Mouse (Mus musculus) G1E (cell line): Measurements from ENCODE around the gene Tefm.

Experiments used
- CTCF ChIP-seq: IDR thresholded peaks from 2 replicates; pipeline ENCODE4 v1.5.1; 2012; ENCODE audit warnings: low read depth, low read length, inconsistent platforms, mixed read lengths
- TAL1 ChIP-seq: conservative IDR thresholded peaks from 2 replicates; pipeline ENCODE4 v1.6.1; 2012; ENCODE audit warnings: low read depth, low read length, inconsistent platforms, mixed read lengths

- TF ChIP-seq CTCF (no peak), TAL1 (no peak)
These were observed 5.8 kb upstream of the Tefm start for GRCm38 (mm10) chr11:80147748-80148147.
